ENCODE assay signal across 9 mouse cellular contexts in the genomic region with DNA sequence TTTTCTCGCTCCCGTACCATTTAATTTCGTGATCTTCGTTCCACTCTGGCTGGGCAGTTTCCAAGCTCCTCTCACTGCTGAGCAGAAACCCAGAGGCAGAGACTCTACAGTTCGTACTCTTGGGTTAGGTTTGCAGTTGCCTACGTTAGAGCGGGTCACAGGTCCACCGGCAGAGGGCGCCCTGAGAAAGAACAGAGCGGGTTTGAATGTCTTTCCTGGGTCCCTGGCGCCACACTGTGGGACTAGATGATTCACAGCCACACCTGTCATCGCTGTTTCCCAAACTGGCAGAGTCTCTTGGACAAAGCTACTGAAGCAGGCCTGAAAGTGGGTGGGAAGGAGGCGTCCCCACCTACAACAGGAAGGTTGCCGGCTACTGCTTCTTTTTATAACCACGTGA.
DNase-seq lines count a peak whose midpoint lies in the region; ATAC-seq and TF ChIP-seq lines count a peak whose summit lies in the region.
"Had no signal": no experiment of that assay in that cellular context is flagged by ENCODE, and none has a peak within 500 bp of the region (broad histone marks: within the 10 kb centered on the region; RNA-seq: fewer than 3 reads in every experiment).

No protein-coding gene starts in this region.

- peak; percentile 61 for ATAC-seq in embryonic facial prominence, embryonic 12.5 days (ENCODE audit: insufficient number of reproducible peaks, insufficient read depth, low FRiP score, low TSS enrichment)
- ATAC-seq in heart, embryonic 12.5 days (ENCODE audit: insufficient number of reproducible peaks, low FRiP score), result peak; percentile 51; the same call in 1 of the 2 replicates

- H3K4me2 ChIP-seq in embryonic facial prominence, embryonic 12.5 days (replicated peaks), result no peak overlapping the region
- no peak overlapping the region for H3K4me2 ChIP-seq in heart, embryonic 12.5 days

- no peak for TF ChIP-seq POLR2A in olfactory bulb, adult 2 months (IDR thresholded peaks at IDR 0.05; ENCODE audit: insufficient read depth, low read depth, low read length)

- H3K27me3 ChIP-seq in C2C12 (ENCODE audit: control insufficient read depth, insufficient read depth, insufficient read length), result peaks cover 75% of the 10 kb centered on the region
- peaks cover 98% of the 10 kb centered on the region for H3K27me3 ChIP-seq in embryonic facial prominence, embryonic 12.5 days
- H3K27me3 ChIP-seq in heart, embryonic 12.5 days (replicated peaks), result peaks cover 98% of the 10 kb centered on the region

- peak; percentile 79 for TF ChIP-seq CTCF in C2C12 (IDR thresholded peaks at IDR 0.05; ENCODE audit: control insufficient read depth, insufficient read depth, insufficient read length)
- peak; percentile 97 for TF ChIP-seq CTCF in olfactory bulb, adult 2 months (IDR thresholded peaks at IDR 0.05; ENCODE audit: insufficient read depth, low read depth, low read length)

- H3K9ac ChIP-seq in embryonic facial prominence, embryonic 12.5 days, result no peak overlapping the region
- no peak overlapping the region for H3K9ac ChIP-seq in heart, embryonic 12.5 days

- 0 out of 2 replicates have a peak, but pooled peaks cover 6% of the 10 kb centered on the region for H3K4me1 ChIP-seq in embryonic facial prominence, embryonic 12.5 days
- peaks cover 5% of the 10 kb centered on the region for H3K4me1 ChIP-seq in heart, embryonic 12.5 days (replicated peaks)
- H3K4me1 ChIP-seq in olfactory bulb, adult 2 months (ENCODE audit: control insufficient read depth, insufficient read depth, low read length), result peaks cover 49% of the 10 kb centered on the region

- H3K27ac ChIP-seq in embryonic facial prominence, embryonic 12.5 days, result no peak overlapping the region
- H3K27ac ChIP-seq in heart, embryonic 12.5 days (ENCODE audit: poor library complexity, severe bottlenecking), result no peak overlapping the region
- H3K27ac ChIP-seq in olfactory bulb, adult 2 months (ENCODE audit: insufficient read depth, low read depth, low read length), result peak overlapping the region; percentile 76

- H3K9me3 ChIP-seq in embryonic facial prominence, embryonic 12.5 days, result no peaks in the 10 kb centered on the region
- no peaks in the 10 kb centered on the region for H3K9me3 ChIP-seq in heart, embryonic 12.5 days (replicated peaks)

- H3K36me3 ChIP-seq in C2C12 (ENCODE audit: control insufficient read depth, insufficient read depth), result no peaks in the 10 kb centered on the region
- H3K36me3 ChIP-seq in embryonic facial prominence, embryonic 12.5 days, result no peaks in the 10 kb centered on the region
- no peaks in the 10 kb centered on the region for H3K36me3 ChIP-seq in heart, embryonic 12.5 days

- peak; percentile 89 for DNase-seq in adrenal gland, postnatal 25 days
- peak; percentile 59 to 89 for DNase-seq in kidney, postnatal 36 days
- DNase-seq in lung, adult 18-20 months, result peak; percentile 53 to 54
- DNase-seq in thymus, postnatal 10 days (ENCODE audit: low spot score in 2 of 2), result peak; percentile 43 to 87

- H3K4me3 ChIP-seq in C2C12 (ENCODE audit: insufficient read depth, poor library complexity, severe bottlenecking), result no peak overlapping the region
- no peak overlapping the region for H3K4me3 ChIP-seq in embryonic facial prominence, embryonic 12.5 days
- H3K4me3 ChIP-seq in heart, embryonic 12.5 days, result no peak overlapping the region
- no peak overlapping the region for H3K4me3 ChIP-seq in olfactory bulb, adult 2 months (ENCODE audit: insufficient read depth, low read depth, low read length)
- H3K4me3 ChIP-seq: erythroblast, embryonic 14.5 days had no signal

- 3% methylated on average over 15 of the region's 15 CpGs for WGBS in embryonic facial prominence, embryonic 12.5 days
- WGBS in heart, embryonic 12.5 days, result 2% methylated on average over 15 of the region's 15 CpGs
- 2% methylated on average over 15 of the region's 15 CpGs for WGBS in olfactory bulb, adult 2 months

- H3K79me2 ChIP-seq in C2C12 (ENCODE audit: control insufficient read depth, insufficient read depth), result no peaks in the 10 kb centered on the region

- H3ac ChIP-seq in C2C12 (ENCODE audit: control insufficient read depth, insufficient read length, low read depth), result no peak overlapping the region

- no peaks in the 10 kb centered on the region for H3K79me3 ChIP-seq in C2C12 (ENCODE audit: low read depth)

TF ChIP-seq in C2C12, 6 proteins besides CTCF, POLR2A, EP300 and RAD21:
- no peak for TF ChIP-seq CEBPB (IDR thresholded peaks at IDR 0.05; ENCODE audit: low read depth)
- peak; percentile 75 for TF ChIP-seq MYOD1 (IDR thresholded peaks at IDR 0.05; ENCODE audit: control insufficient read depth, insufficient read length, low read depth)
